Mouse (Mus musculus) neural tube, embryonic 12.5 days (tissue): Measurements from ENCODE around the gene Gm44502. TPM values are rescaled to one million over a fixed set of nuclear protein-coding genes. Genes with fewer than 3 reads are reported as not detected.

Source experiments
- ATAC-seq: fragments of 200-750 bp; cut with Nextera tagmentation; 2 replicates; pipeline ENCODE4 v1.8.0; 2017; ENCODE audit warnings: low read depth, mild to moderate bottlenecking, moderate TSS enrichment, moderate library complexity; ENCODE audit not compliant: low FRiP score
- H3K27ac ChIP-seq: fragments of 300-500 bp; sonication (generic); 2 replicates; pipeline ENCODE4 v1.5.1; 2016
- H3K27me3 ChIP-seq: fragments of 300-500 bp; sonication (generic); replicated peaks from 2 replicates; pipeline ENCODE4 v1.6.1; 2016; ENCODE audit warnings: mild to moderate bottlenecking
- H3K36me3 ChIP-seq: fragments of 300-500 bp; sonication (generic); 2 replicates; pipeline ENCODE4 v1.6.1; 2016; ENCODE audit warnings: mild to moderate bottlenecking
- H3K4me1 ChIP-seq: fragments of 300-500 bp; sonication (generic); 2 replicates; pipeline ENCODE4 v1.6.1; 2016
- H3K4me2 ChIP-seq: fragments of 300-500 bp; sonication (generic); replicated peaks from 2 replicates; pipeline ENCODE4 v1.6.1; 2016; ENCODE audit warnings: mild to moderate bottlenecking
- H3K4me3 ChIP-seq: fragments of 300-500 bp; sonication (generic); 2 replicates; pipeline ENCODE4 v1.5.1; 2016
- H3K9ac ChIP-seq: fragments of 300-500 bp; sonication (generic); 2 replicates; pipeline ENCODE4 v1.6.1; 2016; ENCODE audit warnings: mild to moderate bottlenecking
- H3K9me3 ChIP-seq: fragments of 300-500 bp; sonication (generic); 2 replicates; pipeline ENCODE4 v1.6.1; 2016; ENCODE audit warnings: mild to moderate bottlenecking
- WGBS: fragments of 180-500 bp; shearing (Covaris S2); methylation state at CpG from one replicate; pipeline ENCODE4 v1.1.7; 2016; 5-methylcytosine and 5-hydroxymethylcytosine counted together
- polyA plus RNA-seq: library from polyadenylated mRNA; unstranded; fragments of >200 nt; fragmentation: Nextera tagmentation; extraction: Ambion mirVana; gene quantifications from 2 replicates; pipeline ENCODE4 v1.2.1, GENCODE M21; 2016

The Gm44502 gene
- polyA plus RNA-seq, result not detected in 2 replicates

DNA sequence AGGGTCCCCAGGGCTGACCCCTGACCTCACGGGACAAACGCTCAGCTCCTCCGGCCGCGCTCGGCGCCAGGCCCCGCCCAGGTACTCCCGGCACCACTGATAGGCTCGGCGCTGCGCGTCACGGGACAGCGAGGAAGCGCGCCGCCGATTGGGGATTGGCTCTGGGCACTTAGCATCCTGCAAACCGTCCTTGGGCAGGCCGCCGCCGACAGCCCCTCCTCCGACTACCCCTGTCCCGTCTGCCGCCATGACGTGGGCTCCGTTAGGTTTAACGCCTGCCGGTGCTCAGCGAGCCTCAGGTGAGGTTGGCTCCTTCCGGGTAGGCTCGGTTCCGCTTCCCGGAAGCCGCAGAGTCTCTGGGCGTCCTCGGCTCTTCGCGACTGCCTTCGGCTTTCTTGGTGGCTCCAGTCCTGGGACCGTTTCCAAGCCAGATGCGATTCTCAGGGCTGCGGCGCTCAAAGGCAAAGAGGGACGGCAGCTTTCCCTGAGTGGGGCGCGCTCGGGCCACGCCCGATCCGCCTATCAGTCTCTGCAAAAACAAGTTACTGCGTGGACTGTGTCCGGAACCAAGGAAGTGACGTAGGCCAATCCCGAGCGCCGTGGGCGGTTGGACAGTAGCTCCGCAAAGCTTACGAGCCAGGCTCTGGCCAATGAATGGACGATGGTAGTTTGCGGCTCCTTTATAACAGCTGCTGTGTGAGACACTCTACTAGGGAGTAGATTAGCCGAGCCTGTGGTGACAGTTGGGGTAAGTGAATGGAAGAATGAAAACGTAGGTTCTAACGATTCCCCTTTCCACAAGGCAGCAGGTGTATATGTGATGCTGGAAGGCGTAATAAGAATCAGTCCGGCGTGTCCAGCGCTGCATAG, at the start of gene Gm44502, which contains the start of the genes C730034F03Rik and Chkb:
TSS of gene Gm44502 (minus strand) at position 345 of the 870 bp plus-strand sequence.
TSS of gene C730034F03Rik (plus strand) at position 238 of the 870 bp plus-strand sequence.
TSS of gene Chkb (minus strand) at position 557 of the 870 bp plus-strand sequence.
- peak within 1 kb of the TSS; percentile 73 for H3K9ac ChIP-seq
- H3K4me1 ChIP-seq, result peaks cover 12% of the 10 kb centered on the region; the same call in 1 of the 2 replicates
- no peaks in the 10 kb centered on the region for H3K27me3 ChIP-seq
- H3K27ac ChIP-seq, result peak within 1 kb of the TSS; percentile 94
- peak; percentile 96 for ATAC-seq
- H3K36me3 ChIP-seq, result peaks cover 26% of the 10 kb centered on the region
- peak within 1 kb of the TSS; percentile 71 for H3K4me3 ChIP-seq
- under 1% methylated on average over 70 of the region's 70 CpGs for WGBS
- peak within 1 kb of the TSS; percentile 88 for H3K4me2 ChIP-seq
- H3K9me3 ChIP-seq, result no peaks in the 10 kb centered on the region

DNA sequence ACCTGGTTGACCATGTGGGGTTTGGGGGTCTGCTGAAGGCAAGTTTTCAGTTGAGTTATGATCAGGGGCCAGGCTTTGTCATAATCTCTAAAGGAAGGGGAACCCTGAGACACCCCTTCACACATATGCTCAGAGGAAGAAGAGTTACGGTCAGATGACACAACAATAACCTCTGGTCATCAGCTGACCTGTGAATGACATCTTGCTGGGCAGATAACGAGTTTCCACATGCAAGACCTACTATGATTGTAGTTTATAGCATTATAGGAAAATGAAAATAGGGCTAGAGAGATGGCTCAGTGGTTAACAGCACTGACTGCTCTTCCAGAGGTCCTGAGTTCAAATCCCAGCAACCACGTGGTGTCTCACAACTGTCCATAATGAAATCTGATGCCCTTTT, 49.1 kb upstream of the Gm44502 start:
- Histone ChIP-seq H3K27ac (no peak overlapping the region), H3K9me3 (no peaks in the 10 kb centered on the region), H3K4me3 (no peak overlapping the region), H3K9ac (no peak overlapping the region), H3K4me2 (no peak overlapping the region), H3K27me3 (no peaks in the 10 kb centered on the region), H3K36me3 (no peaks in the 10 kb centered on the region), H3K4me1 (peaks cover 8% of the 10 kb centered on the region)
- ATAC-seq, result no peak
- WGBS, result 83% methylated on average over 3 of the region's 3 CpGs

DNA sequence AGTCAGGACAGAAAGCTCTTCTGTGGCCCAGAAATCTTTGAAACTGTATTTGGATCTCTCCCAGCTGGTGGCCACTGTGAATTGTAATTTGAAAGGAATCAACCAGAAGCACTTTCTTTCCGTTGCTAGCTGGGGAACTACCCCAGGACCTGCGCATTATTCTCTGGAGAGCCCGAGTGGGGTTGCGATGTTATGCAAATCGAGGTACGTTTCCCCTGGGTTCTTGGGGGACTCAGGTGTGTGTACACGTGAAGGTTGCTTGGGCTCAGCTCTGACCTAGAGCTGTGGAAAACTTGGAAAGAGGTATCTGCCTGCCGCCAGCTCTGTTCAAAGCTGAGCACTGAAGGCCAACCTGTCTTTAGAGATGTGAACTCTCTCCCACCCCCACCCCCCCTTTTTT, 48.3 kb upstream of the Gm44502 start:
- H3K36me3 ChIP-seq, result no peaks in the 10 kb centered on the region
- no peak overlapping the region for H3K27ac ChIP-seq
- peaks cover 8% of the 10 kb centered on the region for H3K4me1 ChIP-seq
- H3K9ac ChIP-seq, result no peak overlapping the region
- no peaks in the 10 kb centered on the region for H3K9me3 ChIP-seq
- H3K4me2 ChIP-seq, result no peak overlapping the region
- WGBS, result 46% methylated on average over 8 of the region's 8 CpGs
- no peaks in the 10 kb centered on the region for H3K27me3 ChIP-seq
- no peak overlapping the region for H3K4me3 ChIP-seq
- ATAC-seq, result no peak

DNA sequence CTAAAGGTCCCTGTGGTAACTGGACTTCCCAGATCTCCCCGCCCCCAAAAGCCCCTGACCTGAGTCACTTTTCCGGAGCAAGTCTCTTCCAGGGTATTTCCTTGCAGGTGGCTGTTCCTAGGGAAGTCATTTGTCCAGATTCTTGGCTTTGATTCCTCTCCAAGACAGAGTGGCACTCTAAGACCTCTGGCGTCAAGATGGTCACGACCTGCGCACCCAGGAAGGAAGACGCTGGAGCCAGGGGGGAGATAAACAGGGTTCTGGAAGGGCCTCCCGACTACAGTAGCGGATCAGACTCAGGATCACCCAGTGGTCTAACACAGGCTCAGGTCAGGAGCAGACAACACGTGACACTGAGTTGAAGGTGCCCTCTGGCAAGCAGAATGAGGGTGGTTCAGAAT, 47.6 kb upstream of the Gm44502 start, which contains the start of gene Arsa:
TSS of gene Arsa (minus strand) at position 335 of the 401 bp plus-strand sequence.
- no peak for ATAC-seq

GRCm38 (mm10) chr15:89476475-89476815, 46.9 kb upstream of the Gm44502 start:
- WGBS, result 12% methylated on average over 5 of the region's 5 CpGs
- Histone ChIP-seq H3K36me3 (no peaks in the 10 kb centered on the region), H3K27me3 (no peaks in the 10 kb centered on the region), H3K9ac (peak overlapping the region; percentile 64), H3K27ac (no peak overlapping the region), H3K9me3 (no peaks in the 10 kb centered on the region), H3K4me2 (peak overlapping the region; percentile 86), H3K4me3 (peak overlapping the region; percentile 53), H3K4me1 (peaks cover 8% of the 10 kb centered on the region)
- ATAC-seq, result peak; percentile 8; the same call in 1 of the 2 replicates

More for the DNA sequence above, 47.6 kb upstream of the Gm44502 start, which contains the start of gene Arsa:
- H3K36me3 ChIP-seq, result no peaks in the 10 kb centered on the region
- H3K27me3 ChIP-seq, result no peaks in the 10 kb centered on the region
- peak within 1 kb of the TSS; percentile 86 for H3K4me2 ChIP-seq
- no peak within 1 kb of the TSS for H3K27ac ChIP-seq
- no peaks in the 10 kb centered on the region for H3K9me3 ChIP-seq
- H3K9ac ChIP-seq, result peak within 1 kb of the TSS; percentile 64
- H3K4me3 ChIP-seq, result peak within 1 kb of the TSS; percentile 53
- 31% methylated on average over 9 of the region's 9 CpGs for WGBS
- peaks cover 8% of the 10 kb centered on the region for H3K4me1 ChIP-seq

GRCm38 (mm10) chr15:89475611-89476474, 46.3 kb upstream of the Gm44502 start:
- no peaks in the 10 kb centered on the region for H3K36me3 ChIP-seq
- ATAC-seq, result peak; percentile 96
- H3K4me1 ChIP-seq, result peaks cover 8% of the 10 kb centered on the region
- WGBS, result 11% methylated on average over 44 of the region's 44 CpGs
- H3K9ac ChIP-seq, result peak overlapping the region; percentile 64
- H3K4me2 ChIP-seq, result peak overlapping the region; percentile 86
- no peaks in the 10 kb centered on the region for H3K27me3 ChIP-seq
- H3K9me3 ChIP-seq, result no peaks in the 10 kb centered on the region
- peak overlapping the region; percentile 53 for H3K4me3 ChIP-seq
- no peak overlapping the region for H3K27ac ChIP-seq

- Histone ChIP-seq H3K4me2 (peak overlapping the region; percentile 86), H3K4me3 (peak overlapping the region; percentile 53; the same call in 1 of the 2 replicates), H3K36me3 (no peaks in the 10 kb centered on the region), H3K9me3 (no peaks in the 10 kb centered on the region), H3K27me3 (no peaks in the 10 kb centered on the region), H3K4me1 (peaks cover 8% of the 10 kb centered on the region), H3K27ac (no peak overlapping the region), H3K9ac (peak overlapping the region; percentile 64; the same call in 1 of the 2 replicates)
- ATAC-seq, result peak; percentile 14; the same call in 1 of the 2 replicates
- WGBS, result 91% methylated on average over 7 of the region's 7 CpGs
These were observed 45.8 kb upstream of the Gm44502 start for GRCm38 (mm10) chr15:89475293-89475600.

DNA sequence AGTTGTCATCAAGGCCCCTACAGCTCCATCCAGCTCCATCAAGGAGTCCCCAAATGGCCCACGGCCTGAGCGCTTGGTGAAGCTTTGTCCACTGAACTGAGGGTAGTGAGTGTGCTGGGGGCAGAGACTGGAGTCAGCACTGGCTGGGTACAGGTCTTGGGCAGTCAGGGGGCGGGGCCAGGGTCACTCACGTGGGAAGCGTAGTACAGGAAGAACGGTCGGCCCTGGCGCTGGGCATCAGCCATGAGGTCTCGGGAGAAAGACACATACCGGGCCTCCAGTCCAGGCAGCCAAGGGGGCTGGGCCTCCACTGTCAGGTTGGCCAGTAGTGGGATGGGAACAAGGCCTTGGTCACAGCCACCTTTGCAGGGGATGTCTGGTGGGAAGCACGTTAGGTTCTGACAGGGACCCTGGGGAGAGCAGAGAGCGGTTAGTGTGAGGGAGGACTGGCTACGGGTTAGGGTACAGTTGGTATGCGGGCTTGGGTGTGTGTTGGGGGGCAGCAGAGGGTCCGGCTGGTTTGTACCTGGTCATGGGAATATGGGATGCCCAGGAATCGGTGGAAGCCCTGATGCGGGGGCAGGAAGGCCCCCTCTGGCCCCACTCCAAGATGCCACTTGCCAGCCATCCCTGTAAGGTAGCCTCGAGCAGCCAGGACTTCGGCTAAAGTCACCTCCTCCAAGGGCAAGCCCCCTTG, 45.2 kb upstream of the Gm44502 start:
- H3K4me2 ChIP-seq, result peak overlapping the region; percentile 86; the same call in 1 of the 2 replicates
- 92% methylated on average over 19 of the region's 19 CpGs for WGBS
- H3K4me1 ChIP-seq, result peaks cover 8% of the 10 kb centered on the region
- no peak overlapping the region for H3K27ac ChIP-seq
- no peaks in the 10 kb centered on the region for H3K9me3 ChIP-seq
- ATAC-seq, result no peak
- no peak overlapping the region for H3K4me3 ChIP-seq
- no peaks in the 10 kb centered on the region for H3K36me3 ChIP-seq
- H3K9ac ChIP-seq, result 0 out of 2 replicates have a peak overlapping the region, but pooled peaks have one; percentile 64
- no peaks in the 10 kb centered on the region for H3K27me3 ChIP-seq

DNA sequence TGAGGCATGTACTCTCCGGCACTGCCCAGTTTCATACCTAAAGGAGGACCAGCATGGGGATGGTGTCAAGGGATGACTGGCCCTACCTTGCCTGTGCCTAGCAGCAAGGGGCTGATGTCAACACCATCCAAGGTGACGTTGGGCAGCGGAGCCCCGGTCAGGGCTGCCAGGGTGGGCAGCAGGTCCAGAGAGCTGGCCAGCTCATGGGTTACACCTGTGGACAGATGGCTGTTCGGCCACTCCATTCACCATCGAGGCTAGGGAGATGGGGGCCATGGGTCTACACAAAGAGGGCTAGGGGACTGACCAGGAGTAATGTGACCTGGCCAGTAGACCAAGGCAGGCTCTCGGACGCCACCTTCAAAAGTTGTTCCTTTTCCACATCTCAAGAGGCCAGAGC, 44.4 kb upstream of the Gm44502 start:
- ATAC-seq, result no peak
- no peaks in the 10 kb centered on the region for H3K36me3 ChIP-seq
- WGBS, result 96% methylated on average over 8 of the region's 8 CpGs
- H3K9ac ChIP-seq, result no peak overlapping the region
- peaks cover 8% of the 10 kb centered on the region for H3K4me1 ChIP-seq
- no peaks in the 10 kb centered on the region for H3K9me3 ChIP-seq
- H3K4me3 ChIP-seq, result no peak overlapping the region
- H3K27ac ChIP-seq, result no peak overlapping the region
- H3K4me2 ChIP-seq, result no peak overlapping the region
- no peaks in the 10 kb centered on the region for H3K27me3 ChIP-seq

- no peak overlapping the region for H3K4me3 ChIP-seq
- 83% methylated on average over 9 of the region's 9 CpGs for WGBS
- no peak for ATAC-seq
These were observed 43.9 kb upstream of the Gm44502 start for GRCm38 (mm10) chr15:89473370-89473769.

DNA sequence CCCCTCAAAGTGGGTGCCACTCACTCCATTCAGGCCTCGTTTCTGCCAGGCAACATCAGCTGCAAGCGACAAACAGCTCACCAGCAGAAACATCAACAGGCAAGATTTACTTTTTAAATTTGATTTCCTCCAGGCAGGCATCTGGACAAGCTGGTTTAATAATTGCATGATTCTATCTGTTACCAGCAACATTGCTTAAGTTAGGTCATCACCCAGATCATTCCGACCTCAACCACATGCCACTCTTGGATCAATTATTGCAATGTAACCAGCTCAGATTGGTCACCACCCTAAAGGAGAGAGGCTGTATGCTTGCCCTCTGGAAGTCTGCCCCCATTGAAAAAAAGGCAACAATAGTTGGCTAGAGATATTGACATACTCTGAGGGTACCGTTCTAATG, 42.0 kb upstream of the Gm44502 start:
- 86% methylated on average over 4 of the region's 4 CpGs for WGBS
- Histone ChIP-seq H3K9me3 (no peaks in the 10 kb centered on the region), H3K9ac (no peak overlapping the region), H3K27me3 (no peaks in the 10 kb centered on the region), H3K4me3 (no peak overlapping the region), H3K4me2 (no peak overlapping the region), H3K27ac (no peak overlapping the region), H3K36me3 (no peaks in the 10 kb centered on the region), H3K4me1 (peaks cover 8% of the 10 kb centered on the region)
- no peak for ATAC-seq

More at GRCm38 (mm10) chr15:89473370-89473769, 43.9 kb upstream of the Gm44502 start:
- no peaks in the 10 kb centered on the region for H3K9me3 ChIP-seq
- no peak overlapping the region for H3K9ac ChIP-seq
- H3K27ac ChIP-seq, result no peak overlapping the region
- H3K4me2 ChIP-seq, result no peak overlapping the region
- H3K27me3 ChIP-seq, result no peaks in the 10 kb centered on the region
- H3K36me3 ChIP-seq, result no peaks in the 10 kb centered on the region
- H3K4me1 ChIP-seq, result peaks cover 8% of the 10 kb centered on the region
